Mouse (Mus musculus) forebrain, embryonic 11.5 days (tissue): Measurements from ENCODE around the gene Adcy1. TPM values are rescaled to one million over a fixed set of nuclear protein-coding genes. Genes with fewer than 3 reads are reported as not detected.

Experiments used
- ATAC-seq: fragments of 200-750 bp; cut with Nextera tagmentation; replicated peaks from 2 replicates; pipeline ENCODE4 v1.8.0; 2017; ENCODE audit warnings: moderate TSS enrichment; ENCODE audit not compliant: low FRiP score
- DNase-seq: peaks from one replicate; pipeline ENCODE4 v3.0.0-alpha.2; 2017; ENCODE audit warnings: low spot score
- H3K27ac ChIP-seq: fragments of 300-500 bp; sonication (generic); 2 replicates; pipeline ENCODE4 v1.5.1; 2014; ENCODE audit warnings: low read depth, low read length
- H3K27me3 ChIP-seq: fragments of 300-500 bp; sonication (generic); 2 replicates; pipeline ENCODE4 v1.6.1; 2014; ENCODE audit warnings: mild to moderate bottlenecking, low read length, mixed read lengths; ENCODE audit not compliant: control insufficient read depth, insufficient read depth
- H3K36me3 ChIP-seq: fragments of 300-500 bp; sonication (generic); 2 replicates; pipeline ENCODE4 v1.6.1; 2014; ENCODE audit warnings: mild to moderate bottlenecking, low read length, moderate library complexity, mixed read lengths; ENCODE audit not compliant: control insufficient read depth, insufficient read depth
- H3K4me1 ChIP-seq: fragments of 300-500 bp; sonication (generic); replicated peaks from 2 replicates; pipeline ENCODE4 v1.6.1; 2014; ENCODE audit warnings: low read length, mixed read lengths; ENCODE audit not compliant: control insufficient read depth, insufficient read depth
- H3K4me2 ChIP-seq: fragments of 300-500 bp; sonication (generic); 2 replicates; pipeline ENCODE4 v1.6.1; 2014; ENCODE audit warnings: low read depth, mild to moderate bottlenecking, low read length, moderate library complexity, mixed read lengths; ENCODE audit not compliant: severe bottlenecking
- H3K4me3 ChIP-seq: fragments of 300-500 bp; sonication (generic); 2 replicates; pipeline ENCODE4 v1.5.1; 2014; ENCODE audit warnings: low read depth, low read length
- H3K9ac ChIP-seq: fragments of 300-500 bp; sonication (generic); 2 replicates; pipeline ENCODE4 v1.6.1; 2014; ENCODE audit warnings: low read length
- H3K9me3 ChIP-seq: fragments of 300-500 bp; sonication (generic); 2 replicates; pipeline ENCODE4 v1.6.1; 2016; ENCODE audit warnings: low read length, mixed read lengths; ENCODE audit not compliant: control insufficient read depth
- WGBS: fragments of 180-500 bp; shearing (Covaris S2); extraction: QIAGEN DNeasy Blood & Tissue Kit; methylation state at CpG from one replicate; pipeline ENCODE4 v1.1.7; 2014; 5-methylcytosine and 5-hydroxymethylcytosine counted together
- polyA plus RNA-seq: library from polyadenylated mRNA; unstranded; fragments of >200 nt; fragmentation: Nextera tagmentation; extraction: Ambion mirVana; gene quantifications from 2 replicates; pipeline ENCODE4 v1.2.1, GENCODE M21; 2014

Gene Adcy1
- polyA plus RNA-seq, 1 experiment from 2014 or later, result 1.3 TPM

GRCm38 (mm10) chr11:7053710-7054109, 9.6 kb upstream of the Adcy1 start:
- 92% methylated on average over 4 of the region's 4 CpGs for WGBS
- Histone ChIP-seq H3K4me1 (peaks cover 8% of the 10 kb centered on the region; the same call in 1 of the 2 replicates), H3K27ac (no peak overlapping the region), H3K36me3 (no peaks in the 10 kb centered on the region), H3K27me3 (0 out of 2 replicates have a peak, but pooled peaks cover 2% of the 10 kb centered on the region), H3K4me2 (no peak overlapping the region), H3K9me3 (no peaks in the 10 kb centered on the region), H3K9ac (no peak overlapping the region), H3K4me3 (no peak overlapping the region)
- DNase-seq, result no peak
- no peak for ATAC-seq

GRCm38 (mm10) chr11:7054662-7055265, 8.5 kb upstream of the Adcy1 start:
- H3K9me3 ChIP-seq, result no peaks in the 10 kb centered on the region
- 0 out of 2 replicates have a peak, but pooled peaks cover 2% of the 10 kb centered on the region for H3K27me3 ChIP-seq
- DNase-seq (no peak), ATAC-seq (no peak)
- peaks cover 8% of the 10 kb centered on the region; the same call in 1 of the 2 replicates for H3K4me1 ChIP-seq
- H3K4me2 ChIP-seq, result no peak overlapping the region
- WGBS, result 79% methylated on average over 6 of the region's 6 CpGs
- H3K9ac ChIP-seq, result no peak overlapping the region
- H3K27ac ChIP-seq, result no peak overlapping the region
- H3K4me3 ChIP-seq, result no peak overlapping the region
- H3K36me3 ChIP-seq, result no peaks in the 10 kb centered on the region

- no peak overlapping the region for H3K4me3 ChIP-seq
- H3K27ac ChIP-seq, result no peak overlapping the region
- no peaks in the 10 kb centered on the region for H3K9me3 ChIP-seq
- no peak overlapping the region for H3K9ac ChIP-seq
- ATAC-seq (peak; percentile 58), DNase-seq (no peak)
- WGBS, result 28% methylated on average over 14 of the region's 14 CpGs
- H3K36me3 ChIP-seq, result no peaks in the 10 kb centered on the region
- H3K4me2 ChIP-seq, result no peak overlapping the region
- peaks cover 8% of the 10 kb centered on the region; the same call in 1 of the 2 replicates for H3K4me1 ChIP-seq
- H3K27me3 ChIP-seq, result 0 out of 2 replicates have a peak, but pooled peaks cover 2% of the 10 kb centered on the region
Observed at GRCm38 (mm10) chr11:7055455-7056017, 7.8 kb upstream of the Adcy1 start.

- no peaks in the 10 kb centered on the region for H3K9me3 ChIP-seq
- H3K9ac ChIP-seq, result no peak overlapping the region
- H3K4me2 ChIP-seq, result no peak overlapping the region
- DNase-seq, result no peak
- 0 out of 2 replicates have a peak, but pooled peaks have one; percentile 55 for ATAC-seq
- H3K4me3 ChIP-seq, result no peak overlapping the region
- no peak overlapping the region for H3K27ac ChIP-seq
- WGBS, result 8% methylated on average over 11 of the region's 11 CpGs
- no peaks in the 10 kb centered on the region for H3K36me3 ChIP-seq
- H3K27me3 ChIP-seq, result 0 out of 2 replicates have a peak, but pooled peaks cover 2% of the 10 kb centered on the region
- peaks cover 8% of the 10 kb centered on the region; the same call in 1 of the 2 replicates for H3K4me1 ChIP-seq
Observed at GRCm38 (mm10) chr11:7056121-7056520, 7.2 kb upstream of the Adcy1 start.

- DNase-seq, result no peak
- Histone ChIP-seq H3K27me3 (peaks cover 7% of the 10 kb centered on the region; the same call in 1 of the 2 replicates), H3K36me3 (no peaks in the 10 kb centered on the region)
Observed at GRCm38 (mm10) chr11:7057781-7058180, 5.5 kb upstream of the Adcy1 start.

GRCm38 (mm10) chr11:7061961-7062360, 1.3 kb upstream of the Adcy1 start:
- no peak overlapping the region for H3K9ac ChIP-seq
- no peak overlapping the region for H3K4me3 ChIP-seq
- H3K4me2 ChIP-seq, result no peak overlapping the region
- H3K9me3 ChIP-seq, result no peaks in the 10 kb centered on the region
- H3K36me3 ChIP-seq, result no peaks in the 10 kb centered on the region
- peaks cover 21% of the 10 kb centered on the region for H3K27me3 ChIP-seq
- H3K4me1 ChIP-seq, result peaks cover 7% of the 10 kb centered on the region; the same call in 1 of the 2 replicates
- no peak overlapping the region for H3K27ac ChIP-seq
- no peak for ATAC-seq
- DNase-seq, result no peak
- WGBS, result 38% methylated on average over 6 of the region's 6 CpGs

More at GRCm38 (mm10) chr11:7057781-7058180, 5.5 kb upstream of the Adcy1 start:
- H3K4me3 ChIP-seq, result no peak overlapping the region
- no peak overlapping the region for H3K27ac ChIP-seq
- no peak overlapping the region for H3K4me2 ChIP-seq
- peaks cover 8% of the 10 kb centered on the region; the same call in 1 of the 2 replicates for H3K4me1 ChIP-seq
- WGBS, result 84% methylated on average over 7 of the region's 7 CpGs
- H3K9ac ChIP-seq, result no peak overlapping the region
- ATAC-seq, result no peak
- no peaks in the 10 kb centered on the region for H3K9me3 ChIP-seq

- H3K27ac ChIP-seq, result no peak overlapping the region
- no peak for DNase-seq
Observed at GRCm38 (mm10) chr11:7062566-7062965, 723 bp upstream of the Adcy1 start.

GRCm38 (mm10) chr11:7063681-7064267, 485 bp downstream of the Adcy1 start:
- Histone ChIP-seq H3K9ac (peak overlapping the region; percentile 51), H3K27ac (no peak overlapping the region), H3K4me3 (peak overlapping the region; percentile 54), H3K27me3 (peaks cover 19% of the 10 kb centered on the region), H3K36me3 (no peaks in the 10 kb centered on the region), H3K9me3 (no peaks in the 10 kb centered on the region), H3K4me1 (peaks cover 7% of the 10 kb centered on the region; the same call in 1 of the 2 replicates), H3K4me2 (peak overlapping the region; percentile 84)
- peak; percentile 66 for ATAC-seq
- DNase-seq, result peak; percentile 73
- under 1% methylated on average over 48 of the region's 53 CpGs for WGBS

More at GRCm38 (mm10) chr11:7062566-7062965, 723 bp upstream of the Adcy1 start:
- no peaks in the 10 kb centered on the region for H3K9me3 ChIP-seq
- H3K4me1 ChIP-seq, result peaks cover 7% of the 10 kb centered on the region; the same call in 1 of the 2 replicates
- H3K9ac ChIP-seq, result no peak overlapping the region; the same call in 1 of the 2 replicates
- ATAC-seq, result peak; percentile 11; the same call in 1 of the 2 replicates
- peak overlapping the region; percentile 79 for H3K4me2 ChIP-seq
- peak overlapping the region; percentile 54 for H3K4me3 ChIP-seq
- WGBS, result 5% methylated on average over 10 of the region's 10 CpGs
- H3K27me3 ChIP-seq, result peaks cover 19% of the 10 kb centered on the region
- H3K36me3 ChIP-seq, result no peaks in the 10 kb centered on the region
